Mouse (Mus musculus): ENCODE measurements around the gene Fbxo9. TPM values are rescaled to one million over a fixed set of nuclear protein-coding genes. Genes with fewer than 3 reads are reported as not detected.

Gene Fbxo9
- polyA plus RNA-seq, 1 experiment from 2014 or later, result 50.3 TPM

- no peak for TF ChIP-seq CTCF (IDR thresholded peaks at IDR 0.05; ENCODE audit: low read depth)
- Histone ChIP-seq H3K9ac (ENCODE audit: low read depth, low read length) (no peak overlapping the region), H3K4me3 (replicated peaks; ENCODE audit: low read depth, low read length) (no peak overlapping the region), H3K36me3 (ENCODE audit: insufficient read depth, low read length) (peaks cover 14% of the 10 kb centered on the region), H3K4me1 (replicated peaks; ENCODE audit: insufficient read depth, low read length) (no peaks in the 10 kb centered on the region), H3K27me3 (ENCODE audit: insufficient read depth, low read length) (no peaks in the 10 kb centered on the region), H3K9me3 (replicated peaks; ENCODE audit: low read length) (no peaks in the 10 kb centered on the region), H3K27ac (no peak overlapping the region), H3K4me2 (ENCODE audit: low read length) (no peak overlapping the region)
- DNase-seq (ENCODE audit: low spot score) (no peak), ATAC-seq (replicated peaks; ENCODE audit: low FRiP score, low read depth) (no peak)
- WGBS, result 73% methylated on average over 4 of the region's 4 CpGs
Measured at GRCm38 (mm10) chr9:78146099-78146498, 37.2 kb upstream of the Fbxo9 start.

GRCm38 (mm10) chr9:78139463-78139862, 30.6 kb upstream of the Fbxo9 start:
- no peak overlapping the region for H3K4me3 ChIP-seq (replicated peaks; ENCODE audit: low read depth, low read length)
- H3K27me3 ChIP-seq (ENCODE audit: insufficient read depth, low read length), result no peaks in the 10 kb centered on the region
- H3K36me3 ChIP-seq (ENCODE audit: insufficient read depth, low read length), result peaks cover 18% of the 10 kb centered on the region
- TF ChIP-seq CTCF (IDR thresholded peaks at IDR 0.05; ENCODE audit: low read depth), result no peak
- no peak for ATAC-seq (replicated peaks; ENCODE audit: low FRiP score, low read depth)
- DNase-seq (ENCODE audit: low spot score), result no peak
- no peak overlapping the region for H3K27ac ChIP-seq
- no peak overlapping the region for H3K9ac ChIP-seq (ENCODE audit: low read depth, low read length)
- WGBS, result 89% methylated on average over 4 of the region's 4 CpGs
- no peaks in the 10 kb centered on the region for H3K9me3 ChIP-seq (replicated peaks; ENCODE audit: low read length)
- no peak overlapping the region for H3K4me2 ChIP-seq (ENCODE audit: low read length)
- no peaks in the 10 kb centered on the region for H3K4me1 ChIP-seq (replicated peaks; ENCODE audit: insufficient read depth, low read length)

GRCm38 (mm10) chr9:78138044-78138676, 29.3 kb upstream of the Fbxo9 start:
- no peak overlapping the region for H3K9ac ChIP-seq (ENCODE audit: low read depth, low read length)
- H3K9me3 ChIP-seq (replicated peaks; ENCODE audit: low read length), result no peaks in the 10 kb centered on the region
- TF ChIP-seq CTCF (IDR thresholded peaks at IDR 0.05; ENCODE audit: low read depth), result no peak
- H3K27me3 ChIP-seq (ENCODE audit: insufficient read depth, low read length), result no peaks in the 10 kb centered on the region
- ATAC-seq (replicated peaks; ENCODE audit: low FRiP score, low read depth), result no peak
- 73% methylated on average over 9 of the region's 9 CpGs for WGBS
- no peak overlapping the region for H3K4me2 ChIP-seq (ENCODE audit: low read length)
- no peaks in the 10 kb centered on the region for H3K4me1 ChIP-seq (replicated peaks; ENCODE audit: insufficient read depth, low read length)
- DNase-seq (ENCODE audit: low spot score), result no peak
- H3K27ac ChIP-seq, result no peak overlapping the region
- no peak overlapping the region for H3K4me3 ChIP-seq (replicated peaks; ENCODE audit: low read depth, low read length)
- peaks cover 21% of the 10 kb centered on the region for H3K36me3 ChIP-seq (ENCODE audit: insufficient read depth, low read length)

GRCm38 (mm10) chr9:78135658-78136057, 26.8 kb upstream of the Fbxo9 start:
- no peak overlapping the region for H3K4me3 ChIP-seq (replicated peaks; ENCODE audit: low read depth, low read length)
- ATAC-seq (replicated peaks; ENCODE audit: low FRiP score, low read depth) (no peak; the same call in 1 of the 2 replicates), DNase-seq (ENCODE audit: low spot score) (peak; percentile 79)
- no peaks in the 10 kb centered on the region for H3K27me3 ChIP-seq (ENCODE audit: insufficient read depth, low read length)
- H3K27ac ChIP-seq, result no peak overlapping the region
- TF ChIP-seq CTCF (IDR thresholded peaks at IDR 0.05; ENCODE audit: low read depth), result no peak
- WGBS, result 43% methylated on average over 7 of the region's 7 CpGs
- no peaks in the 10 kb centered on the region for H3K4me1 ChIP-seq (replicated peaks; ENCODE audit: insufficient read depth, low read length)
- no peaks in the 10 kb centered on the region for H3K9me3 ChIP-seq (replicated peaks; ENCODE audit: low read length)
- H3K36me3 ChIP-seq (ENCODE audit: insufficient read depth, low read length), result peaks cover 19% of the 10 kb centered on the region; the same call in 1 of the 2 replicates
- no peak overlapping the region for H3K9ac ChIP-seq (ENCODE audit: low read depth, low read length)
- H3K4me2 ChIP-seq (ENCODE audit: low read length), result no peak overlapping the region

GRCm38 (mm10) chr9:78126643-78127042, 17.8 kb upstream of the Fbxo9 start:
- whole genome bisulfite sequencing, result 31% methylated on average over 10 of the region's 10 CpGs
- no peak for DNase-seq (ENCODE audit: low spot score)
- Histone ChIP-seq H3K4me2 (ENCODE audit: low read length) (no peak overlapping the region), H3K27ac (no peak overlapping the region), H3K36me3 (ENCODE audit: insufficient read depth, low read length) (no peaks in the 10 kb centered on the region), H3K9me3 (replicated peaks; ENCODE audit: low read length) (no peaks in the 10 kb centered on the region), H3K4me3 (replicated peaks; ENCODE audit: low read depth, low read length) (no peak overlapping the region), H3K9ac (ENCODE audit: low read depth, low read length) (no peak overlapping the region), H3K27me3 (ENCODE audit: insufficient read depth, low read length) (no peaks in the 10 kb centered on the region), H3K4me1 (replicated peaks; ENCODE audit: insufficient read depth, low read length) (peaks cover 10% of the 10 kb centered on the region; the same call in 1 of the 2 replicates)
- no peak for TF ChIP-seq CTCF (IDR thresholded peaks at IDR 0.05; ENCODE audit: low read depth)
- ATAC-seq (replicated peaks; ENCODE audit: low FRiP score, low read depth), result no peak

- Histone ChIP-seq H3K4me1 (replicated peaks; ENCODE audit: insufficient read depth, low read length) (peaks cover 10% of the 10 kb centered on the region; the same call in 1 of the 2 replicates), H3K27ac (no peak overlapping the region), H3K36me3 (ENCODE audit: insufficient read depth, low read length) (no peaks in the 10 kb centered on the region), H3K27me3 (ENCODE audit: insufficient read depth, low read length) (no peaks in the 10 kb centered on the region), H3K9me3 (replicated peaks; ENCODE audit: low read length) (no peaks in the 10 kb centered on the region), H3K4me2 (ENCODE audit: low read length) (no peak overlapping the region), H3K9ac (ENCODE audit: low read depth, low read length) (no peak overlapping the region), H3K4me3 (replicated peaks; ENCODE audit: low read depth, low read length) (no peak overlapping the region)
- DNase-seq (ENCODE audit: low spot score) (no peak), ATAC-seq (replicated peaks; ENCODE audit: low FRiP score, low read depth) (no peak; the same call in 1 of the 2 replicates)
- TF ChIP-seq CTCF (IDR thresholded peaks at IDR 0.05; ENCODE audit: low read depth), result no peak
- WGBS, result 46% methylated on average over 6 of the region's 6 CpGs
Measured at GRCm38 (mm10) chr9:78126007-78126406, 17.1 kb upstream of the Fbxo9 start.

GRCm38 (mm10) chr9:78124297-78124696, 15.4 kb upstream of the Fbxo9 start:
- H3K9ac ChIP-seq (ENCODE audit: low read depth, low read length), result no peak overlapping the region
- no peak for TF ChIP-seq CTCF (IDR thresholded peaks at IDR 0.05; ENCODE audit: low read depth)
- 88% methylated on average over 6 of the region's 6 CpGs for WGBS

More at GRCm38 (mm10) chr9:78124297-78124696, 15.4 kb upstream of the Fbxo9 start:
- no peak overlapping the region for H3K4me3 ChIP-seq (replicated peaks; ENCODE audit: low read depth, low read length)
- no peak overlapping the region for H3K27ac ChIP-seq
- ATAC-seq (replicated peaks; ENCODE audit: low FRiP score, low read depth) (no peak), DNase-seq (ENCODE audit: low spot score) (no peak)
- H3K4me2 ChIP-seq (ENCODE audit: low read length), result no peak overlapping the region
- H3K36me3 ChIP-seq (ENCODE audit: insufficient read depth, low read length), result no peaks in the 10 kb centered on the region
- H3K4me1 ChIP-seq (replicated peaks; ENCODE audit: insufficient read depth, low read length), result peaks cover 10% of the 10 kb centered on the region; the same call in 1 of the 2 replicates
- H3K27me3 ChIP-seq (ENCODE audit: insufficient read depth, low read length), result no peaks in the 10 kb centered on the region
- no peaks in the 10 kb centered on the region for H3K9me3 ChIP-seq (replicated peaks; ENCODE audit: low read length)
